Mouse (Mus musculus): Measurements from ENCODE around the gene Tdp2.
"Not testable (repeated sequence)": the region's sequence is repeated elsewhere in the genome, so short reads cannot be mapped to it uniquely, and the experiment has no call there.

The Tdp2 gene

DNA sequence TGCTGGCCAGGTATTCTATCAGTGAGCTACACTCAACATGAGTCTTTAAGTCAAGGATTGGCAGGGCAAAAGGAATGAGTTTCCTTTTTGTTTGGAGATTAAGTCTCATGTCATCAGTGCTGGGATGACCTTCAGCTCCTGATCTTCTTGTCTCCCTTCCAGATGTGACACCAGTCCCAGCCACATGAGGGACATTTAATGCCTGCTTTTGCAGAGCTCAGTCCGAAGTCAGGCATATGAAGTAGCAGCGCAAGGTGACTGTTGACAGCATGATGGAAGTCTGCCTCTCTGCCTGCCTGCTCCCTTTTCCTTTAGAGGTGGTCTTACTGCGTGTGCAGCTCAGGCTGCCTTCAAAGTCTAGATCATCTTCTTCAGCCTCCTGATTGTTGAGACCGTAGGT lies 6.8 kb upstream of the Tdp2 start:
- no peak for DNase-seq (ENCODE audit: low read depth, low spot score)

DNA sequence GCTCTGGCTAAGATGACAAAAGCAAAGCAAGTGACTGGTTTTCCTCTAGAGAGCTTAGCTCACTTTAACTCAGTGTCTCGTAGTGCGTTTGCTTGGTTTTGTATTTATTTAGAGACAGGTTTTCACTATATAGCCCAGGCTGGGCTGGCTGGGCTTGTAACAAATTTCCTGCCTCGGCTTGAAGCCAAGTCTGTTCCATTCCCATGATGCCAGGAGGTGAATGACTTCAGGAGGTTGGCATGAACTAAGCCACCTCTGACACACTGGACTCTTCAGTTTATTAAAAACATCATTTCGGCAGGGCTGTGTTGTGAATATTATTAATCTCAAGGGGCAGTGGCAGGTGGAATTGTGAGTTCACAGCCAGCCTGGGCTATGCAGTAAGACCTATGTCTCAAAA lies 5.9 kb upstream of the Tdp2 start:
- DNase-seq (ENCODE audit: low read depth, low spot score) = no peak

DNA sequence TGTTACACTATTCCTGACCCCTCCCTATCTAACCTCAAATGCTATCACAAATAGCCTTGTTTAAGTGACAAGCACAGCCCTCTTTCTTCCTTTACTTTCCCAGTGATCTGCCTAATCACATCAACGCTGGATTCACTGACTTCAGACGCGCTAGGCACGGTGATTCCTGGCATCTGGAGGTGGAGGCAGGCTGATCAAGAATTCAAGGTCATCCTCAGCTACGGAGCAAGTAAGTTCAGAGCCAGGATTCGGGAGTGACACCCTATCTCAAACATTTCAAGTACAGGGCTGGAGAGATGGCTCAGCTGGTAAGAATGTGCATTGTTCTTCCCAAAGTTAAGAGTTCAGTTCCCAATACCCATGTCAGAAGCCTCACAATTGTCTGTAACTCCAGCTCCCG lies 5.4 kb upstream of the Tdp2 start:
- no peak for DNase-seq (ENCODE audit: low read depth, low spot score)

DNA sequence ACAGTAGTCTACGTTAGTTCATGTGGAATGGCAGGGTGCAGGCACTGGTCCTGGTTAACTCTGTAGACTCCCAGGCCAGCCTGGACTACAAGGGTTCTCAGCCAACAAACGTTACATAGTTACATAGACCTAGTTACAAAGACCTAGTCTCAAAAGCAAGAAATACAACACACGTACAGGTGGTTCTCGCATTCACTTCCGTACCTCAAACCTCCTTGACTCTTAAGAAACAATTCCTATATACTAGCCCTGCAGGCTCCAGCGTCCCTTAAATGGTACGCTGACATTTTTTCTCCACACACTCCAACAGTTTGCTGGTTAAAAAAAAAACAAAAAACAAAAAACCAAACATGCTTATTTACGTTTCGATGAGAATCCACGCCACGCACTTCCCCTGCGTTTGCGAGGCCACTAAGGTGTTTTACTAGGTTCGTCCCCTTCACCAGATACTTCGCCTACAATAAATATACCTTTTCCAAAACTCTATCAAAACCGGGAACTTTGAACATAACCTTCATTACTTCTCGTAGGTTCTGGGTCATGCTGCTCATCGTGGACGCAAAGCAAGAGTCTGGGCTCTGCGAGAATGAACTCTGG lies 625 bp upstream of the Tdp2 start:
- no peak for DNase-seq (ENCODE audit: low read depth, low spot score)

DNA sequence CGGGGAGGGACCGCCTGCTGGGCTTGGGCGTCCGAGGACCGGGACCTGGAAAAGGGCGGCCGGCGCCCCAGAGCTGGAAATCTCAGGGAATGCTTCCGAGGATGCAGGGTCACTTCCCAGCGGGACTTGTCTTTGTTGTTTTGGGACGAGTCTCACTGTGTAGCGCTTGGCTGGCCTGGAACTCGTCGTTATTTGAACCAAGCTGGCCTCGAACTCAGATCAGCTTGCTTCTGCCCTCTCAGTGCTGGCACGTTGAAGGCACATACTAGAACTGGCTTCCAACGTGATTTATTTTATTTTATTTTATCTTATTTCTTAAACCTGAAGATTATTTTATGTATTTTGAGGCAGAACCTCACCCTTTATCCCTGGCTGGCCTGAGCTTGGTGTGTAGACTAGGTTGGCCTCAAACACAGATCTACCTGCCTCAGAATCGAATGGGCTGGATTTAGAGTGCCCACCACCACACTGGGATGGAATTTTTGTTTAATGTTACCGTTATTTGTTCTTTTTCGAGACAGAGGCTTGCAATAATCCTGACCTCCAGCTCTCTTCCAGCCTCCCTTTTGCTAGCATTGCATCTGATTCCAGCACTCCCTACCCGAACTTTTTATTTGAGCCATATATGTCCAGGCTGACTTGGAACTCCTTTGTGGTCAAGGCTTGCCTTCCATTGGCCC lies 792 bp downstream of the Tdp2 start:
- no peak for DNase-seq (ENCODE audit: low read depth, low spot score)

DNA sequence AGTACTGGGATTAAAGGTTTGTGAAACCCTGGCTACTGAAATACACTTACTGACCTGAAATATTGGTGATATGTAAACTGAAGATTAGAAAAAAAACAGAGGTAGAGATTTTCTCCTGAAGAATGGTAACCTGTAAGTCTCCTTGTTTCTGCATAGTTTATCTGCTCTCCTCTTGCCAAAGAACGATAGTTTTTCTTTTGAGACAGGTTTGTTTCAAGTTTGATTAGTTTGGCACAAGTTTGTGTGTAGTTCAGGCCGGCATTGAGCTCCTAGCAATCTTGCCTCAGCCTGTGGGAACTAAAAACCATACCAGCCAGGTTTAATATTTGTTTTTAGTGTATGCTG lies 1.3 kb downstream of the Tdp2 start:
- DNase-seq (ENCODE audit: low read depth, low spot score) = no peak

DNA sequence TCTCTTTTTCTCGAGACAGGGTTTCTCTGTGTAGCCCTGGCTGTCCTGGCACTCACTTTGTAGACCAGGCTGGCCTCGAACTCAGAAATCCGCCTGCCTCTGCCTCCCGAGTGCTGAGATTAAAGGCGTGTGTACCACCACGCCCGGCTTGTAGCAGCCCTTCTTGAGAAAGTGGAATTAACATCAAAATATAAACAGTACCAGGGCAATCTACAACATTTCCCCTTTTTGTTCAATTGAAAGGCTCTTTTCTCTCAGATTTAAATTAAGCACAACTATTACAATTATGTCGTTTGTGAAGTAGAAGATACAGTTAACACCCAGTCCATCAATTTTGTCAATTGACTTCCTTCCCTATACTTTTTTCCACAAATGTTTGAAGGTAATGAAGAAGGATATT lies 6.3 kb downstream of the Tdp2 start:
- DNase-seq (ENCODE audit: low read depth, low spot score) = not testable (repeated sequence)

DNA sequence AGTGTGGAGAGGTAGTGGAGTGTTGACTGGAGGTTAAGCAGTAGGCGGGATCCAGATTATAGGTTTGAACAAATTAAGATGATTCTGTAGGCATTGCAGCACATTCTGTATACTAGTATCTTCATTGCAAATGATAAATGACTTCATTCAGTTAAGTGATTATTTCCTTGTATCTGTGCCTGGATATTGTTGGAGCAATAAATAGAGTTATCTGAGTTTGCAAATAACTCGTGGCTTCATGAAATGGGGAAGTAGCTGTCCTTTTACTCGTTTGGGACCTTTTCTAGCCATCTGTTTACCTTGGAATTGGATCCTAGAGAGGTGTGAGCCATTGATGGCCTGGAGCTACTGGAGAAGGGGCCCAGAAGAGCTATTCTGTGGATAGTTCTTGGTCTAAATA lies 8.4 kb downstream of the Tdp2 start:
- no peak for DNase-seq (ENCODE audit: low read depth, low spot score)

DNA sequence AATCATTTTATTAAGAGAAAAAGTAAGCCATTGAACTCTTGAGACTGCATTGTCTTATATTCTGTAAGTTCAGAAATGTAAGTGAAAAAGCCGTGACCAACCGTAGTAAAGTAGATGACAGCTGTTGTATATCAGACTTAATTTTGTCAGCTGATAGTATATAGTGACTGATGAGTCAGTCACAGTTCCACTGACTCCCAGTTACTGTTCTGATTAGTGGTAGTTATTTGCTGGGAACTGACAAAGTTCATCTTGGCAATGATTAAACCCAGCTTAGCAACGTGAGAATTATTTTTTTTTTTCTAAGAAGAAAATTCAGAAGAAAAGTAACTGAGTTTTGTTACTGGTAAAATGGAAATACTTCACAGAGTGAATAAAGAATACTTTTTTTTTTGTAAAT lies 10.2 kb downstream of the Tdp2 start:
- no peak for DNase-seq (ENCODE audit: low read depth, low spot score)

DNA sequence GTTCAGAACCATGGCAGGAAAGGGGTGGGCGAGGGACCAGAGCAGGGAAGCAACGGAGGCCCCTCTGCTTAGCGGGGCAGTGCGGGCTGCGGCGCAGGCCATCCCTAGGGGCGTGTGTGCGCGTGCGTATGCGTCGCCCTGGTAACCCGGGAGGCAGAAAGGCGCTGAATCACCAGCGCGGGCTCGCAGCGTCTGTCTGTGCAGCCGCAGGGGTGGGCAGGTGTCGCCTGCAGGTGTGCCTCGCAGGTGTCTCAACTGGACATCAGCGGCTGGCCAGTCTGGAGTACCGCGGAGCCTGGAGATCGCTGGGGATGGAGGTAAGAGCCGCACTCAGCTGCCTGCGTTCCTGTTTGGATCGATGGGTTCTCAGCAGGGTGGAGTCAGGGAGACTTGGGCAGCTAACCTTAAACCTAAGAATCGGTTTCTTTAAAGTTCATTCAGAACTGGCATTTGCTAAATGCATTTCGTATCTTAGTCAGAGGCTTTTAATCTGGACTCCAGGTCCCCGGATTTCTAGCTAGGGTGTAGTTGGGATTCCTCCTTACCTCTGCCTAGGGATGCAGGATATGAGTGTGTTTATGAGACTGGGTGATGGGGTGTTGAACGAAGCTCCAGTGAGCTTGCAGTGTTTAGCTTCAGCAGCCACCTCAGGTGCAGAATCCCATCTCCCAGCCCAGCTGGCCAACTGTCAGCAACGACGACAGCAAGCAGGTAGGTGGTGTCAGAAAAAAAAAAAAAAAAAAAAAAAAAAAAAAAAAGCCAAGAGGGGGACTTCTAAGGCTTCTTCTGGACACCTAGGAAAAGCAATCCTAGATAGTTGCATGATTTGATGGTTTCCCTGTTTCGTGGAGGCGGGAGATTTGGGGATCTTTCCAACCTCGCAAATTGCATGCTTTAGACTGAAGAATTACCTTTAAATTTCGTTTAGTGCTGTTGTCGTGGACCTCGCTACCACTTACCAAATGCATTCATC lies 13.8 kb downstream of the Tdp2 start, which contains the start of gene D130043K22Rik:
TSS of gene D130043K22Rik (plus strand) at position 153 of the 973 bp plus-strand sequence.
- no peak for DNase-seq (ENCODE audit: low read depth, low spot score)

DNA sequence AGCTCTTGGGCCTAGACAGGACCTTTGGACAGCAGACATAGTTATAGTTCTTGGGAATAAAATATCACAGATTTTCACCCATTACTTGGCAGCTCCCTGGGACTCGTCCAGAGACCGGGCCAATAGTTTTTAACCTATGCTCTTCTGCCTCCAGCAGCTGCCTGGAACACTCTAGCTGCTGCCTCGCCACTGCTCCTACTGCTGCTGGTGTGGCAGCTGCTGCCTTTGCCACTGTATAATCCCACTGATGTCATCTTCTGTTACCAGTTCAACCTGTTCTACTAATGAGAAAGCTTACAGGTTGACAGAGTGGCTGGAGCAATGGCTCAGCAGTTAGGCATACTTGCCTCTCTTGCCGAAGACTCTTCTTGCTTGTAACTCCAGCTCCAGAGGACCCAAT lies 17.8 kb downstream of the Tdp2 start:
- no peak for DNase-seq (ENCODE audit: low read depth, low spot score)

DNA sequence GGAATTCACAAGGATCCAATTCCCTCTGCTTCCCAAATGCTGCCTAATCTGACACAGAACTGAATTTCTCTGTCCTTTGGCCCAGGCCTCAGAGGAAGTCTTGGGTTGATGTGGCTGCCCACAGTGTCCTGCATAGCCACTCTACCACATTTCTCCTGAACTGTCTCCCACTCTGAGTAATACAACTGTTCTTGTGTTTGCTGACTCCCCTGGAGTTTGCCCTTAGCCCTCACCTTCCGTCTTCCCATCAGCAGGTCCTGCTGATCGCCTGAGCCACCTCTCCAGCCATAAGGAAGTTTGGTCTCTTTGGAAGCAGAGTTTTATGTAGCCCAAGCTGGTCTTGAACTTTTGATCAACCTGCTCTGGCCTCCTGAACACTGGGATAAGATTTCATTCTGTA lies 20.5 kb downstream of the Tdp2 start:
- DNase-seq (ENCODE audit: low read depth, low spot score) = no peak

DNA sequence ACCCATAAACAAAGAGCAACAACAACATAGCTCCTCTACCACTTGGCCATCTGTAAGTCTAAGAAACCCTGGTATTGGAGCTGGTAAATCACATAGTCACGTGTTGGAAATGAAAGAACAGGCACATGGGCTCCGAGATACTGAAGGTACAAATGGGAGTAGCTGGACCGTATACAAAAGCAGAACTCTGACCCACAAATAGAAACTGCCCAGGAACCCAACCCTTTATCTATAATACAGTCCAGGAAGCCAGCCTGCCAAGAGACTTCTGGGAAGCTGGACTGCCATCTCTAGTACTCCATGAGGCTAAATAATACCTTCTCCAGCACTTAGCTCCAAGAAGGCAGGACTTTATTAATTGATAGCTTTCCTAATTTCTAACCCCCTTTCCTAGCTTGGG lies 21.1 kb downstream of the Tdp2 start:
- DNase-seq (ENCODE audit: low read depth, low spot score) = no peak

DNA sequence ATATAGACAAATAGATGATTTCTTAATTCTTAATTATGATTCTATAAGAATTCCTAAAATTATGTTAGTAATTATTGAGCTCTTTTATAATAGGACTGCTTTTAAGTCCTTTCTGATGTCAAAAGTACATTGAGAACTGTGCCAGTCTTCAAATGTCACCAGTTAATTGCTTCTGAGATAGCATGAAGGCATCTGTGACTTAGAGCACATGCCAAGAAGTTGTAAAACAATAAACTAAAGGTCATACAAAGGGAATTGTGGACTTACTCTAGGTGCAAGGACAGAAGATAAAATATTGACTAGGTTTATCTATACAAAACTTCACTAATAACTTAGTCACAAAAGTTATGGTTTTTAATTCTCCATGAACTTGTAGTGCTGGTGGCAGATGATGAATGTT lies 27.6 kb downstream of the Tdp2 start:
- DNase-seq (ENCODE audit: low read depth, low spot score) = no peak

DNA sequence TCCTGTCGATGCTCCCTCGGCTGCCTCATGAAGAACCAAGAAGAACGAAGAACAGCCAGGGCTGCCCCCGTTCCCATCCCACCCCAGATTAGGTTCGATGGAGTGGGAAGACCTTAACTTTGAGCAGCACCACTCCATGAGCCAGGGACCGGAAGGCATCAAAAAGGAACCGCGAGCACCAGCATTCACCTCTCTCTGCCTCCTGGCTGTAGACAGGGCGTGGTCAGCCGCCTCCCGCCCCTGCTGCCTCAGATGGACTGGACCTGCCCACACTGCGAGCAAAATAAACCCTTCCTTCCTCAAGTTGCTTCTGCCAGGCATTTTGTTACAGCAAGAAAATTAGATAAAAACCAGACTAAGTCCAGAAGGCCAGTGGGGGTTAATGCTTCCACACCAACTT lies 29.6 kb downstream of the Tdp2 start:
- DNase-seq (ENCODE audit: low read depth, low spot score) = no peak

DNA sequence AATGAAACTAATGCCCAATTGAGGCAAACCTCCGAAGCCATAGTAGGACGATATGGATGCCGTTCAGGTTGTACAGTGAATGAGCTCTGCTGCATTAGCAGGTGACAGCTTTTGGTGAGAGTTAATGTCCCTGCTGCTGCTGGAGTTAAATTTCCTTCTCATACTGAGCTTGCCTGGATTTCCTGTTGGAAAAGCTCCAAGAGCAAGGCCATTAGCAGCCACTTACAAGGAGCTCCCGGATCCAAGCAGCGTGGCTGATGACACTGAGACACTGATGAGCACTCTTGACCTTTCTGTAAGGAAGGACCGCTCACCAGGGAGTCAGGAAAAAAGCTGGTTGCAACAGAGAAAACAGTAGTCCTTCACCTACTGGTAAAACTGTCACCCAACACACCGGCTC lies 30.5 kb downstream of the Tdp2 start:
- no peak for DNase-seq (ENCODE audit: low read depth, low spot score)

DNA sequence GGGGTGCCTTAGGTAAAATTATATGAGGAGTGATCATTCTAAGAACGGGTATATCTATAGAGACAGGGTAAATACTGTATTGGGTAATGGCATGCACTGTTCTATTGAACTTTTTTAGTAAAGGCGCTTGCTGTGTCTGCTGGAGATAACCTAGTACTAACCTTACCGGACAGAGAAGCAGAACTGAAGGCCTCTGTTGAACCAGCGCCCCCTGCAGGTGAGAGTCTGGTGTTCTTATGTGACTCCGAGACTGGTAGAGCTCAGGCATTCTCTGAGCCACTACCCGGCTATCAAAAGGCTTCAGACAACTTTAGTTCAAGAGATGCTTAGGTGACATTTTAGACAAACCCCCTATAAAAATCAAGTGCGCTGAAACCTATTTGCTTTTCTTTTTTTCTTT lies 31.0 kb downstream of the Tdp2 start:
- peak; percentile 60 for DNase-seq (ENCODE audit: low read depth, low spot score)

DNA sequence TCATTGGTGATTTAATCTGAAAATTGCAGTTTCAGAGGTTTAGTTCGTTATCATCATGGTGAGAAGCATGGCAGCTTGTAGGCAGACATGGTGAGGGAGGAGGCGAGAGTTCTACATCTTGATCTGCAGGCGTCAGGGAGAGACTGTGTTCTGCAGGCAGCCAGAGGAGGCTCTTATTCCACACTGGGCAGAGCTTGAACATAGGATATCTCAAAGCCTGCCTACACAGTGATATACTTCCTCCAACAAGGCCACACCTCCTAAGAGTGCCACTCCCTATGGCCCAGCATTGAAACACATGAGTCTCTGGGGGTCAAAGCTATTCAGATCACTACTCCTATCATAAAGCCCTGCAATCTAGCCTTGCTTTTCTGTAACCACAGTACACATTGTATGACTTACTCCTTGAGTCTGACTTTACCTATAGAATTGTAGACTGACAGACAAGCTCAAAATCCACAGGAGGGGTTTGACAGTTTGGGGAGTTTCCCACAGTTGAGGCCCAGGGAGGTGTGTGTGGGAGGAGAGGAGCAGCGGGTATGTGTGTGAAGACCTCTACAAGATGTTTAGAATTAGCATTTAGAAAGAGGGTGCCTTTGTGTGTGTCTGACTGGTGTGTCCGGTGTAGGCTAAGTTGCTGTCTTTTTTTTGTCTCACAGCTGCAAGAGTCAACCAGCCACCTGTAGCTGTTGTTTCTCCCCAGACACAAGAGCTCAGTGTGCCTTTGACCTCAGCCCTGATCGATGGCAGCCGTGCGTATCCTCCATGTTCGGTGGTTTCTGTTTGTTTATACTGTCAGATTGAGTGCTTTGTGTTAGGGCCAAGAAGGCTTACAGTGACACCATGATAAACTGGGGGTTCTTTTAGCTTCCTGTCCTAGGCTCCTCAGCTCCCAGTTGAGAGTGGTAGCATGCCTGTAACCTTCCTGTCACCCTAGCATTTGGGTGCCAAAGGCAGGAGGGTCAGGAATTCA lies 35.2 kb downstream of the Tdp2 start:
- no peak for DNase-seq (ENCODE audit: low read depth, low spot score)

DNA sequence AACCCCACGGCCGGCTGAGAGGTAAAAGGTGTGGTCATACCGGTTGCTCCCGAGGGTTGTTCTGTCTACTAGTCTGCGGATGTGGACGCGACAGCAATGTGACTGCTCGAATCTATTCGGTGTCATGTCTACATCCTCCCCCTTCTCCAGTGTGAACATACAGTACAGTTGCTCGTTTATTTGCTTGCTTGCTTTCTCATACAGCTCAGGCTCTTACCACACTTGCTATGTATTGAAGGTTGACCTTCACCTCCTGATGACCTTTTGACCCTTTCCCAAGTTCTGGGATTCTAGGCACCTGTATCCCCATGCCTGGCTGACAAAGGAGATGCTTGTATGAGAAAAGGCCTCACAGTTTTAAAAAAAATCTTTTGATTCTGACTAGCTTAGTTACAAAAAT lies 36.3 kb downstream of the Tdp2 start:
- DNase-seq (ENCODE audit: low read depth, low spot score) = no peak

DNA sequence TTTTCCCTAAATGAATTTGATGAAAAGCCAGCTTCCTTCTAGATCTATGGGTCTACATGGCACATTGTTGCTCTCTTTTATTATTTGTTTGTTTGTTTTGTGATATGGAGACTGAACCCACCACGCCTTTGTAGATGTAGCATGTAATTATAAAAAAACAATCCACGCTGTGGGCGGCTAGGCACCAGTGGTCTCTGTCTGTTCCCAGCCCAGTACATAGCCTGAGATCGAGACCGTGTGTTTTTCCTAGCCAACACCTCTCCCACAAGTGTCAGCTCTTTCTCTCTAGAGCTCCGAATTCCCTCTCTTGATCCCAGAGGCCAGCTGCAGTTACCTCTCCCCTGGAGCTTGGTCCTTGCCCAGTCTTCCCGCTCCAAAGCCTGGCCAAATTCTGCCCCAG lies 36.8 kb downstream of the Tdp2 start:
- no peak for DNase-seq (ENCODE audit: low read depth, low spot score)

DNA sequence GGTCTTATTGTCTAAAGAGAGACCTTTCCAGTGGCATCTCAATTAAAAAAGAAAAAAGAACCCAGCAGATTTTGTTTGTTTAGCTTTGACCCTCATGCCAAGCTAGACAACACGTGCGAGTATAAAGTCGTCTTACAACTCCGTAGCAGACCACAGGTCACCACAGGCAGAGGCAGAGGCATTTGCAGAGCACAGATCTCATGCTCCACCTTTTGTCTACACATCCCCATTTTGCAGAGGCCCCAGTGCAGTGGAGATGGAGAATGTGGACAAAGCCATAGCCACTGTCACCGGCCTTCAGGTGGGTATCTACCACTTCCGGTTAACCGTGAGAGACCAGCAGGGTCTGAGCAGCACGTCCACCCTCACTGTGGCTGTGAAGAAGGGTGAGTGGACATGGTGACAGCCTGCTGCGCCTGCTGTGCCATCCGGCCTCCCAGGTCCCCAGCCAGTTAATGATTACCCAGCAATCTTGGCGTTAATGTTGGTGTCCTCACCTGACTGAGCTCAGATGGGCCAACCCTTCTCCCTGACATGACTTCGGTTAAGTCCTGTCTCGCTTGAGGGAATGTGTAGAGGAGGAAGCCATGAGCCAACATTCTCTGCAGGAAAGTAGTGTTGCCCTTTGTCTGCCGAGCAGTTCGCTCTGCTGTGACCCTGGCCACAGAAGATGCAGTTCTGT lies 48.0 kb downstream of the Tdp2 start:
- DNase-seq (ENCODE audit: low read depth, low spot score) = no peak

All from WW6 (cell line).